Mouse (Mus musculus) heart, embryonic 10.5 days (tissue): ENCODE results near the gene Gpr62. TPM values are rescaled to one million over a fixed set of nuclear protein-coding genes. Genes with fewer than 3 reads are reported as not detected.
"Not testable (repeated sequence)": the region's sequence is repeated elsewhere in the genome, so short reads cannot be mapped to it uniquely, and the experiment has no call there.

Experiments
- DNase-seq: peaks from one replicate; pipeline ENCODE4 v3.0.0-alpha.2; 2017; ENCODE audit warnings: low spot score
- H3K27ac ChIP-seq: fragments of 300-500 bp; sonication (generic); 2 replicates; pipeline ENCODE4 v1.5.1; 2016; ENCODE audit warnings: mild to moderate bottlenecking
- H3K27me3 ChIP-seq: fragments of 300-500 bp; sonication (generic); 2 replicates; pipeline ENCODE4 v1.6.1; 2016; ENCODE audit warnings: mild to moderate bottlenecking; ENCODE audit not compliant: poor library complexity, insufficient read depth, severe bottlenecking
- H3K36me3 ChIP-seq: fragments of 300-500 bp; sonication (generic); 2 replicates; pipeline ENCODE4 v1.6.1; 2016; ENCODE audit warnings: mild to moderate bottlenecking, moderate library complexity
- H3K4me1 ChIP-seq: fragments of 300-500 bp; sonication (generic); 2 replicates; pipeline ENCODE4 v1.6.1; 2016; ENCODE audit warnings: mild to moderate bottlenecking
- H3K4me3 ChIP-seq: fragments of 300-500 bp; sonication (generic); 2 replicates; pipeline ENCODE4 v1.5.1; 2016; ENCODE audit warnings: mild to moderate bottlenecking, moderate library complexity
- H3K9me3 ChIP-seq: fragments of 300-500 bp; sonication (generic); 2 replicates; pipeline ENCODE4 v1.6.1; 2016; ENCODE audit warnings: mild to moderate bottlenecking, moderate library complexity
- WGBS: fragments of 180-500 bp; shearing (Covaris S2); methylation state at CpG from one replicate; pipeline ENCODE4 v1.1.7; 2016; 5-methylcytosine and 5-hydroxymethylcytosine counted together
- polyA plus RNA-seq: library from polyadenylated mRNA; unstranded; fragments of >200 nt; fragmentation: Nextera tagmentation; extraction: Ambion mirVana; gene quantifications from 2 replicates; pipeline ENCODE4 v1.2.1, GENCODE M21; 2016

Gpr62 gene
- polyA plus RNA-seq, result 0.14 and 0.35 TPM in 2 replicates

- peaks cover 33% of the 10 kb centered on the region for H3K4me1 ChIP-seq
- peaks cover 40% of the 10 kb centered on the region for H3K36me3 ChIP-seq
- peak within 1 kb of the TSS; percentile 64 for H3K4me3 ChIP-seq
- H3K27me3 ChIP-seq, result peaks cover 38% of the 10 kb centered on the region
- peak within 1 kb of the TSS; percentile 89 for H3K27ac ChIP-seq
- WGBS, result 30% methylated on average over 26 of the region's 26 CpGs
- H3K9me3 ChIP-seq, result no peaks in the 10 kb centered on the region
- DNase-seq, result no peak
Observed at GRCm38 (mm10) chr9:106465571-106466200, at the start of gene Gpr62. TSS of gene Gpr62 (minus strand) at chr9:106465938.

GRCm38 (mm10) chr9:106514273-106514672, 48.5 kb upstream of the Gpr62 start, which contains the start of gene Iqcf5:
TSS of gene Iqcf5 (plus strand) at chr9:106514573.
- Histone ChIP-seq H3K36me3 (no peaks in the 10 kb centered on the region), H3K9me3 (no peaks in the 10 kb centered on the region), H3K27ac (no peak within 1 kb of the TSS), H3K4me3 (no peak within 1 kb of the TSS), H3K4me1 (peaks cover 19% of the 10 kb centered on the region), H3K27me3 (peaks cover 52% of the 10 kb centered on the region; the same call in 1 of the 2 replicates)
- 83% methylated on average over 4 of the region's 4 CpGs for WGBS
- no peak for DNase-seq

DNA sequence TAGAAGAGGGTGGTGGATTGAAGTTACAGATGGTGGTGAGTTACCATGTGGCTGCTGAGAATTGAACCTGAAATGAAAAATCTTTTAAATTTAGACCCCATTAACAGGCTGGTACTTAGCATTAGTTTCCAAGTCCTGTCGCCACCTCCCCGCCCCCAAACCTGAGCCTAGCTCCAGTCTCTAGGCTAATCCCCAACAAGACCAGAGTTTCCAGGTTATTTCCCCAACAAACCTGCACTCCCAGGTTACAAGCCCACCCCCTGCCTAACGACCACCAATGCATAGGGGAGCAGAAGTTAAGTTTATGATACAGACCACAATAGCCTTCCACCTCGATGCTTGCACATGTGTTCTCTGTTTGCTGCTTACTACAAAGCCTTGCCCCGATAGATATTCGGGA, 47.8 kb upstream of the Gpr62 start:
- H3K27ac ChIP-seq, result no peak overlapping the region
- no peaks in the 10 kb centered on the region for H3K9me3 ChIP-seq
- 68% methylated on average over 6 of the region's 6 CpGs for WGBS
- peaks cover 19% of the 10 kb centered on the region for H3K4me1 ChIP-seq
- H3K4me3 ChIP-seq, result no peak overlapping the region
- no peaks in the 10 kb centered on the region for H3K36me3 ChIP-seq
- peaks cover 49% of the 10 kb centered on the region; the same call in 1 of the 2 replicates for H3K27me3 ChIP-seq
- no peak for DNase-seq

GRCm38 (mm10) chr9:106512729-106513450, 47.2 kb upstream of the Gpr62 start:
- WGBS, result 43% methylated on average over 13 of the region's 13 CpGs
- no peak overlapping the region for H3K27ac ChIP-seq
- H3K27me3 ChIP-seq, result peaks cover 53% of the 10 kb centered on the region; the same call in 1 of the 2 replicates
- H3K36me3 ChIP-seq, result no peaks in the 10 kb centered on the region
- no peak for DNase-seq
- peaks cover 19% of the 10 kb centered on the region for H3K4me1 ChIP-seq
- H3K4me3 ChIP-seq, result no peak overlapping the region
- H3K9me3 ChIP-seq, result no peaks in the 10 kb centered on the region

- Histone ChIP-seq H3K27me3 (peaks cover 38% of the 10 kb centered on the region; the same call in 1 of the 2 replicates), H3K9me3 (no peaks in the 10 kb centered on the region), H3K4me3 (no peak overlapping the region), H3K36me3 (no peaks in the 10 kb centered on the region), H3K27ac (no peak overlapping the region), H3K4me1 (peaks cover 16% of the 10 kb centered on the region)
- no peak for DNase-seq
- 88% methylated on average over 10 of the region's 10 CpGs for WGBS
Observed at GRCm38 (mm10) chr9:106509356-106509755, 43.6 kb upstream of the Gpr62 start.

DNA sequence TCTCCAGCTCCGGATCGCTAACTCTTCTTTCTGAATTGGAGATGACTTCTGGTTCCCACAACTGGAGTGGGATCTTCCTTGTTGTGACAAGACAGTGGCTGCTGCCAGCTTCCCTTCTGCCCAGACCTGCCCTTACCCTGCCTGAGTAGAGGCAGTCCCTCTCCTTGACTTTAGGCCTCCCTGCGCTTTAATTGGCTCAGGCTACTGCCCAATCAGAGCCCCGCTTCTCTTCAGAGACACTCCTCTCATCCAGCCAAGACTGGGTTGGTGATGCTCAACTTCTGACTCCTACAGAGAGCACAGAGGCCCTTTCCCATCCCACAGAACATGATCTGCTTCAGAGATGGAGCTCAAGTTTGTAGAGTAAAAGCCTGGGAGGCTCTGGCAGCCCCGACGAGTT, 38.5 kb upstream of the Gpr62 start:
- DNase-seq, result no peak
- 73% methylated on average over 6 of the region's 6 CpGs for WGBS
- H3K36me3 ChIP-seq, result no peaks in the 10 kb centered on the region

GRCm38 (mm10) chr9:106501846-106502245, 36.1 kb upstream of the Gpr62 start:
- DNase-seq, result no peak
- Histone ChIP-seq H3K27me3 (peaks cover 3% of the 10 kb centered on the region; the same call in 1 of the 2 replicates), H3K4me1 (no peaks in the 10 kb centered on the region), H3K9me3 (no peaks in the 10 kb centered on the region), H3K27ac (no peak overlapping the region), H3K4me3 (no peak overlapping the region), H3K36me3 (no peaks in the 10 kb centered on the region)
- WGBS, result 84% methylated on average over 22 of the region's 22 CpGs

More for the DNA sequence above, 38.5 kb upstream of the Gpr62 start:
- no peaks in the 10 kb centered on the region for H3K9me3 ChIP-seq
- no peaks in the 10 kb centered on the region for H3K4me1 ChIP-seq
- H3K27me3 ChIP-seq, result peaks cover 13% of the 10 kb centered on the region; the same call in 1 of the 2 replicates
- no peak overlapping the region for H3K27ac ChIP-seq
- no peak overlapping the region for H3K4me3 ChIP-seq

GRCm38 (mm10) chr9:106499667-106500066, 33.9 kb upstream of the Gpr62 start, which contains the start of gene Iqcf1:
TSS of gene Iqcf1 (plus strand) at chr9:106499967.
- Histone ChIP-seq H3K9me3 (no peaks in the 10 kb centered on the region), H3K4me3 (no peak within 1 kb of the TSS), H3K27ac (no peak within 1 kb of the TSS), H3K36me3 (no peaks in the 10 kb centered on the region), H3K4me1 (no peaks in the 10 kb centered on the region), H3K27me3 (peaks cover 3% of the 10 kb centered on the region; the same call in 1 of the 2 replicates)
- WGBS, result 82% methylated on average over 6 of the region's 6 CpGs
- no peak for DNase-seq

DNA sequence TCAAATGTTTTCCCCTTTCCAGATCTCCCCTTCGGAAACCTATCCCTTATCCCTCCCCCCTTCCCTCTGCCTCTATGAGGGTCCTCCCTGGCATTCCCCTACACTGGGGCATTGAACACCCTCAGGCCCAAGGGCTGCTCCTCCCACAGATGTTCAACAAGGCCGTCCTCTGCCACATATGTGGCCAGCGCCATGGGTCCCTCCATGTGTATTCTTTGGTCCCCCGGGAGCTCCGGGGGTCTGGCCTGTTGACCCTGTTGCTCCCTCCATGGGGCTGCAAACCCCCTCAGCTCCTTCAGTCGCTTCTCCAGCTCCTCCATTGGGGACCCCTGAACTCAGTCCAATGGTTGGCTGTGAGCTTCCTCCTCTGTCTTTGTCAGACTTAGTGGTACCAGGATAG, 21.9 kb upstream of the Gpr62 start:
- peaks cover 39% of the 10 kb centered on the region for H3K36me3 ChIP-seq
- WGBS, result 80% methylated on average over 6 of the region's 6 CpGs
- H3K4me1 ChIP-seq, result peaks cover 11% of the 10 kb centered on the region
- DNase-seq, H3K27ac ChIP-seq, H3K27me3 ChIP-seq, H3K9me3 ChIP-seq, H3K4me3 ChIP-seq: not testable (repeated sequence)

GRCm38 (mm10) chr9:106485076-106485475, 19.3 kb upstream of the Gpr62 start:
- Histone ChIP-seq H3K4me1 (peaks cover 13% of the 10 kb centered on the region), H3K27me3 (no peaks in the 10 kb centered on the region), H3K4me3 (no peak overlapping the region), H3K27ac (no peak overlapping the region; the same call in 1 of the 2 replicates), H3K36me3 (peaks cover 60% of the 10 kb centered on the region), H3K9me3 (no peaks in the 10 kb centered on the region)
- DNase-seq, result no peak
- 85% methylated on average over 10 of the region's 10 CpGs for WGBS

- Histone ChIP-seq H3K27ac (no peak overlapping the region), H3K4me3 (no peak overlapping the region), H3K36me3 (peaks cover 69% of the 10 kb centered on the region), H3K27me3 (no peaks in the 10 kb centered on the region), H3K9me3 (no peaks in the 10 kb centered on the region), H3K4me1 (0 out of 2 replicates have a peak, but pooled peaks cover 6% of the 10 kb centered on the region)
- WGBS, result 87% methylated on average over 17 of the region's 17 CpGs
- DNase-seq, result no peak
Observed at GRCm38 (mm10) chr9:106483606-106484005, 17.9 kb upstream of the Gpr62 start.

GRCm38 (mm10) chr9:106483136-106483535, 17.4 kb upstream of the Gpr62 start:
- DNase-seq, result no peak
- Histone ChIP-seq H3K36me3 (peaks cover 69% of the 10 kb centered on the region), H3K27ac (no peak overlapping the region), H3K9me3 (no peaks in the 10 kb centered on the region), H3K4me1 (peaks cover 8% of the 10 kb centered on the region), H3K4me3 (no peak overlapping the region), H3K27me3 (no peaks in the 10 kb centered on the region)
- WGBS, result 96% methylated on average over 10 of the region's 10 CpGs

DNA sequence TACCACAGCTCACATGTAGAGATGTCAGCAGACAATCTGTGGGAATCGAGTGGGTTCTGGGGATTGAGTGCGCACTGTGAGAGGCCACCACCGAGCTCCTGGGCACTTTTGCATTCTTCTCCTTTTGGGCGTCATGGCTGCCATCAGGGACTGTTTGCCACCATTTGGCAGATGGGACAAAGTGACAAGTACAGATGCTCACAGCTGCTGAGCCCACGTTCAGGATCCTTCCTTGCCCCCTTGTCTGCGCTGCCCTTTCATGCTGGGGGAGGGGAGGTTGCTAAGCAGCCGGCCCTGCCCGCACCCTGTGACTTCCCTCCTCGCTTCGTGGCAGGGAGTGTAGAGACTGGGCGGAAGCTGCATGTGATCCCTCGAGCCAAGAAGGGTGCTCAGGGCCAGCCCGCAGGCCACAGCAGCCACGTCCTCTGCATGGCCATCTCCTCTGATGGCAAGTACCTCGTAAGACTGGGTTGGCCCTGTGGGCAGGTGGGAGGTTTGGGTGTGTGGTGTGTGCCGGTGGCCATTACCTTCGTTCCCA, 16.9 kb upstream of the Gpr62 start:
- Histone ChIP-seq H3K9me3 (no peaks in the 10 kb centered on the region), H3K4me1 (peaks cover 13% of the 10 kb centered on the region), H3K4me3 (no peak overlapping the region), H3K36me3 (peaks cover 69% of the 10 kb centered on the region), H3K27me3 (no peaks in the 10 kb centered on the region), H3K27ac (no peak overlapping the region)
- WGBS, result 87% methylated on average over 17 of the region's 17 CpGs
- DNase-seq, result no peak
